ENCODE assay signal across 9 mouse cellular contexts in genomic region chr14:32121920-32122315, GRCm38 (mm10). TPM values are rescaled to one million over a fixed set of nuclear protein-coding genes. Genes with fewer than 3 reads are reported as not detected.
DNase-seq lines count a peak whose midpoint lies in the region; ATAC-seq lines count a peak whose summit lies in the region.
"Had no signal": no experiment of that assay in that cellular context is flagged by ENCODE, and none has a peak within 500 bp of the region (broad histone marks: within the 10 kb centered on the region; RNA-seq: fewer than 3 reads in every experiment).

No protein-coding gene starts in this region.

- DNase-seq in cerebellum, adult 18-20 months, result peak; percentile 7 to 20
- DNase-seq in cerebellum, adult 8-10 months, result no peak
- peak; percentile 15 for DNase-seq in urinary bladder, postnatal 25 days (ENCODE audit: low spot score)
- DNase-seq in urinary bladder, postnatal 10 days (ENCODE audit: low spot score), result no peak
- DNase-seq in kidney, adult 9 months, result peak; percentile 69
- DNase-seq in frontal cortex, postnatal 36 days (ENCODE audit: low spot score in 2 of 2), result no peak
- DNase-seq in right cerebral cortex, adult 18-20 months, result no peak

- peak; percentile 99 for ATAC-seq in megakaryocyte progenitor cell, adult 5-6 weeks (replicated peaks; ENCODE audit: poor library complexity)

RNA-seq across cellular contexts. Expression of gene Msmb, which starts 19.9 kb away (rescaled TPM):
- not detected in 2 replicates for total RNA-seq in megakaryocyte progenitor cell, adult 5-6 weeks (2015)
- not detected in 2 replicates for total RNA-seq in megakaryocyte progenitor cell, adult 5-6 weeks (2017)
- total RNA-seq: heart, postnatal 36 days had no signal

RNA-seq across cellular contexts. Expression of gene Dph3, which starts 36.4 kb away (rescaled TPM):
- total RNA-seq in megakaryocyte progenitor cell, adult 5-6 weeks (2015), result 88.0 and 117 TPM in 2 replicates
- total RNA-seq in megakaryocyte progenitor cell, adult 5-6 weeks (2017), result 41.2 and 67.5 TPM in 2 replicates

RNA-seq across cellular contexts. Expression of gene Oxnad1, which starts 36.7 kb away (rescaled TPM):
- 8.3 and 14.9 TPM in 2 replicates for total RNA-seq in megakaryocyte progenitor cell, adult 5-6 weeks (2015)
- total RNA-seq in megakaryocyte progenitor cell, adult 5-6 weeks (2017), result 36.2 and 45.2 TPM in 2 replicates

RNA-seq across cellular contexts. Expression of gene Ncoa4, which starts 37.7 kb away (rescaled TPM):
- total RNA-seq in megakaryocyte progenitor cell, adult 5-6 weeks (2015), result 245 and 252 TPM in 2 replicates
- total RNA-seq in megakaryocyte progenitor cell, adult 5-6 weeks (2017), result 194 and 212 TPM in 2 replicates

Comparison
In these comparisons a context has a peak if more than half of its experiments do, and no peak if none do; other contexts are left out.
1. DNase-seq: peak in cerebellum, adult 18-20 months (2 of 2), urinary bladder, postnatal 25 days (single experiment) and kidney, adult 9 months (single experiment); none in cerebellum, adult 8-10 months (single experiment), urinary bladder, postnatal 10 days (single experiment), frontal cortex, postnatal 36 days (0 of 2) and right cerebral cortex, adult 18-20 months (single experiment).